Mouse (Mus musculus) lung, adult 2 months (tissue): ENCODE data around the gene Rap1a. TPM values are rescaled to one million over a fixed set of nuclear protein-coding genes. Genes with fewer than 3 reads are reported as not detected.

Experiments
- DNase-seq: peaks from one replicate; pipeline ENCODE4 v3.0.0; 2022
- H3K4me1 ChIP-seq: fragments of 200-500 bp; 2 replicates; pipeline ENCODE4 v1.6.1; 2011; ENCODE audit warnings: low read length; ENCODE audit not compliant: control insufficient read depth, insufficient read depth
- H3K4me3 ChIP-seq: fragments of 200-500 bp; replicated peaks from 2 replicates; pipeline ENCODE3; 2011; ENCODE audit warnings: low read depth, mild to moderate bottlenecking, control low read depth, low read length; ENCODE audit errors: extremely low read depth
- CTCF ChIP-seq: fragments of 200-500 bp; IDR thresholded peaks from 2 replicates; pipeline ENCODE4 v1.5.1; 2011; ENCODE audit warnings: mild to moderate bottlenecking, low read length, control low read depth; ENCODE audit not compliant: insufficient read depth
- POLR2A ChIP-seq: fragments of 200-500 bp; IDR thresholded peaks from 2 replicates; pipeline ENCODE4 v1.6.1; 2011; ENCODE audit warnings: low read depth, mild to moderate bottlenecking, control low read depth, low read length, borderline replicate concordance; ENCODE audit errors: extremely low read depth
- WGBS: fragments of 180-500 bp; shearing (Covaris S2); methylation state at CpG from one replicate; pipeline ENCODE4 v1.1.7; 2018; 5-methylcytosine and 5-hydroxymethylcytosine counted together
- polyA plus RNA-seq: library from polyadenylated mRNA; depleted of rRNA; stranded (reverse); fragments of >200 nt; gene quantifications from 2 replicates; pipeline ENCODE4 v1.2.3, GENCODE M21; 2012; rRNA removed

Gene Rap1a
- polyA plus RNA-seq, 1 experiment = 18.1 TPM

DNA sequence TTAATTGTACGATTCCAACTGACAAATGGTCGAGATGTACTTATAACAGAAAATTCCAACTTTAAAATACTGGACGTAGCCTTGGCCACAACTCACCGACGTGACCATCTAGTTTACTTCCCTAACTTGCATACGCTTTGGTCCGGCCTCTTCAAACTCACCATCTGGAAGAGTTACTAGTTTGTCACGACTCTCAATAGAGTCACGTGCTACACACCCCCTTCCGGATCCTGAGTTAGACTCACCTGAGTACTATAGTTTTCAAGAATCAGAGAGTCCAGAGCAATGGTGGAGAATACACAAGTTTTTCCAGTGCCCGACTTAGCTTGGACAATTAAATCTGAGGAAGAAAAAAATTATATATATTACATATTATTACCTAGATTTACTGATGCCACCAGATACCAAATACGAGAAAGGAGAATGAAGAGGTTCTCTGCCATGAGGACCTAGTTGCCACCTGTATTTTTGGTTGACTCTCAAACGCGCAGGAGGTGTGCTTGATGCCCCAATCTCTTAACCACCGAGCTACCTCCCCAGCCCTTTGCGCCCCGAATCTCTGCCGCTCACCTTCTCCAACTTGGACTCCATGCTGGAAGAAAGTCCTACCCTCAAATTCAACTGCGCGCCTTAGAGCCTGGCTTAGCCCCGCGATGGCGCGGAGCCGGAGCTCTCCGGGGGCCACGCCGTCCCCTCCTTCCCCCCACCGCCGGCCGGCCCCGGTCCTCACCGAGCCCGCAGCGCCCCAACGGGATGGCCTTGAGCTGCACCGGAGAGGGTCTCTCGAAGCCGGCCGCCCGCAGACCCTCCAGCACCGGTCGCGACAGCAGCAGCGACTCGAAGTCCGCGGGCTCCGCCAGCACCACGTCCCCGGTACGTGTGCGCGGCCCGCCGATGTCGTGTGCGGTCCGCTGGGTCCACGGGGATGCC lies 114.5 kb downstream of the Rap1a start:
- DNase-seq = no peak
- 6% methylated on average over 60 of the region's 60 CpGs for WGBS
- no peak for TF ChIP-seq POLR2A
- TF ChIP-seq CTCF = no peak

DNA sequence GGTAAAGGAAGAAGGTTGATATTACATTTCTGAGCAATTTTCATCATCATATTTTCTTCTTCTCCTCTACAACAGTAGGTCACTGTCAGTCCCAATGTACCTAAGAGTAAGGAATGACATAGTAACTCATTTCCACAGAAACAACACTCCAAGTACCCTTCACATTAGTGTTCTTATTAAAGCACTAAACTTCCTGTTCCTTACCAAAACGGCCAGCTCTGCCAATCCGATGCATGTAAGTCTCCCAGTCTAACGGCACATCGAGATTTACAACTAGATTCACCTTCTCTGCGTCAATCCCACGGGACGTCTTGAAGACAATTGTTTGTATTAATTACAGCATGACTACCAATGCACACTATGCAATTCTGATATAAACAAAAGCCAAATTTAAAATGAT lies 120.8 kb downstream of the Rap1a start:
- H3K4me1 ChIP-seq = no peaks in the 10 kb centered on the region
- WGBS = 83% methylated on average over 7 of the region's 7 CpGs
- no peak for DNase-seq
- H3K4me3 ChIP-seq = no peak overlapping the region
- TF ChIP-seq CTCF (no peak), POLR2A (no peak)

More for the DNA sequence above, 114.5 kb downstream of the Rap1a start:
- Histone ChIP-seq H3K4me3 (peak overlapping the region; percentile 87), H3K4me1 (peaks cover 3% of the 10 kb centered on the region; the same call in 1 of the 2 replicates)

Other genes starting within 250 kb of the Rap1a start
- 11.6 and 25.8 TPM in 2 replicates for gene Ddx20, start 113.8 kb downstream of the Rap1a start, polyA plus RNA-seq
- 5.7 and 7.6 TPM in 2 replicates for gene Inka2, start 96.7 kb downstream of the Rap1a start, polyA plus RNA-seq
- gene Adora3, start 69.5 kb upstream of the Rap1a start, polyA plus RNA-seq = 0.84 and 1.2 TPM in 2 replicates
- 1.3 and 2.2 TPM in 2 replicates for gene Tmigd3, start 69.6 kb upstream of the Rap1a start, polyA plus RNA-seq
- gene I830077J02Rik, start 131.3 kb upstream of the Rap1a start, polyA plus RNA-seq = 2.3 and 3.7 TPM in 2 replicates
- 16.7 and 31.0 TPM in 2 replicates for gene Wdr77, start 158.0 kb upstream of the Rap1a start, polyA plus RNA-seq
- 68.9 and 81.7 TPM in 2 replicates for gene Atp5f1, start 158.8 kb upstream of the Rap1a start, polyA plus RNA-seq
- 0.68 and 1.4 TPM in 2 replicates for gene Ovgp1, start 172.4 kb upstream of the Rap1a start, polyA plus RNA-seq
- 5.5 and 8.0 TPM in 2 replicates for gene Pifo, start 213.3 kb upstream of the Rap1a start, polyA plus RNA-seq
- gene Chil5, start 231.5 kb upstream of the Rap1a start, polyA plus RNA-seq = 0.09 TPM in 1 of 2 replicates, not detected in the other